Mouse (Mus musculus) MEL (cell line): ENCODE data around the gene Smim4.

Source experiments
- CTCF ChIP-seq, 3 experiments: IDR thresholded peaks in 2 of 3; conservative IDR thresholded peaks in 1 of 3; 2 replicates each; pipeline ENCODE4 v1.5.1; 2011 to 2012; ENCODE audit warnings: low read length in 3 of 3, low read depth in 2 of 3, mild to moderate bottlenecking in 2 of 3, improper control_type of control experiment in 1 of 3, inconsistent platforms in 1 of 3, mixed read lengths in 1 of 3, moderate library complexity in 1 of 3; ENCODE audit not compliant: control insufficient read depth in 1 of 3, insufficient read depth in 1 of 3, poor library complexity in 1 of 3, severe bottlenecking in 1 of 3
- ETS1 ChIP-seq: IDR thresholded peaks from 2 replicates; pipeline ENCODE4 v1.6.1; 2012; ENCODE audit warnings: low read depth, mild to moderate bottlenecking, inconsistent platforms, low read length, improper control_type of control experiment, moderate library complexity
- GATA1 ChIP-seq: IDR thresholded peaks from 2 replicates; pipeline ENCODE4 v1.6.1; 2011; ENCODE audit warnings: low read depth, low read length, improper control_type of control experiment
- JUND ChIP-seq: IDR thresholded peaks from 2 replicates; pipeline ENCODE4 v1.6.1; 2011; ENCODE audit warnings: low read depth, mild to moderate bottlenecking, improper control_type of control experiment, low read length
- MAX ChIP-seq: IDR thresholded peaks from 2 replicates; pipeline ENCODE4 v1.6.1; 2011; ENCODE audit warnings: low read length, improper control_type of control experiment
- MAZ ChIP-seq: IDR thresholded peaks from 2 replicates; pipeline ENCODE4 v1.6.1; 2012; ENCODE audit warnings: low read depth, mild to moderate bottlenecking, inconsistent platforms, low read length, improper control_type of control experiment
- MEF2A ChIP-seq: IDR thresholded peaks from 2 replicates; pipeline ENCODE4 v1.6.1; 2014; ENCODE audit warnings: low read depth, mild to moderate bottlenecking, inconsistent platforms, low read length, improper control_type of control experiment; ENCODE audit not compliant: poor library complexity, insufficient replicate concordance, severe bottlenecking; ENCODE audit errors: extremely low read depth
- MYC ChIP-seq: IDR thresholded peaks from 2 replicates; pipeline ENCODE4 v1.6.1; 2011; ENCODE audit warnings: low read depth, mild to moderate bottlenecking, low read length, improper control_type of control experiment, moderate library complexity
- NELFE ChIP-seq: IDR thresholded peaks from 2 replicates; pipeline ENCODE4 v1.6.1; 2011; ENCODE audit warnings: low read depth, low read length, improper control_type of control experiment
- NRF1 ChIP-seq: IDR thresholded peaks from 2 replicates; pipeline ENCODE4 v1.6.1; 2014; ENCODE audit warnings: low read depth, mild to moderate bottlenecking, inconsistent platforms, low read length, improper control_type of control experiment, moderate library complexity; ENCODE audit not compliant: poor library complexity, insufficient read depth, severe bottlenecking
- POLR2A ChIP-seq, 2 experiments: IDR thresholded peaks; 2 replicates each; pipeline ENCODE4 v1.6.1; 2011 to 2012; ENCODE audit warnings: low read length in 2 of 2, mild to moderate bottlenecking in 2 of 2, control low read depth in 1 of 2, improper control_type of control experiment in 1 of 2, low read depth in 1 of 2, moderate library complexity in 1 of 2; ENCODE audit not compliant: control insufficient read depth in 1 of 2, insufficient read depth in 1 of 2, poor library complexity in 1 of 2
- RCOR1 ChIP-seq: IDR thresholded peaks from 2 replicates; pipeline ENCODE4 v1.6.1; 2012; ENCODE audit warnings: low read depth, mild to moderate bottlenecking, inconsistent platforms, low read length, improper control_type of control experiment
- TBP ChIP-seq: IDR thresholded peaks from 2 replicates; pipeline ENCODE4 v1.8.0; 2011; ENCODE audit warnings: low read depth, low read length, improper control_type of control experiment
- UBTF ChIP-seq: IDR thresholded peaks from 2 replicates; pipeline ENCODE4 v1.6.1; 2012; ENCODE audit warnings: low read depth, mild to moderate bottlenecking, inconsistent platforms, low read length, improper control_type of control experiment, moderate library complexity, borderline replicate concordance; ENCODE audit not compliant: insufficient read depth

DNA sequence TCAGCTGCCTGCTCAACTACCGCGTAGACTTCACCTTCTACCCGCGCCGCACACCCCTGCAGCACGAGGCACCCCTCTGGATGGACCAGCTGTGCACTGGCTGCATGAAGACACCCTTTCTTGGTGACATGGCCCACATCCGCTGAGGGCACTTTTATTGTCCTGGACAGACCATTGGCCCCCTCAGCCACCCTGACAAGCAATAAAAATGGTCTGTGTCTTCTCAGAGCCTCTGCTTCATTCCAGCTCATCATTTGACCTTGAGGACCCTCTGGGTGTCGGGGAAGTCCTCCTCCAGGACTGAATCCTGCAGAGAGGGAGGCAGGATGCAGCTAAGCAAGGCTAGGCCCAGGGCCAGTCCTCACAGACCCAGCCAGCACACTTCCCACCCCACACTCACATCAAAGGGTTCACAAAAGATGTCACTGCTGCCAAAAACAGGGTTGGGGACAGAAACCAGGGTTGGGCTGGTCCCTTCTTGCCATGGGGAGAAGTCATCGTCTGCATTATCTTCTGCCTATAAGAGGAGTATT lies 10.2 kb upstream of the Smim4 start:
- TF ChIP-seq ETS1 (no peak), MYC (no peak), RCOR1 (no peak), MEF2A (no peak), NELFE (no peak), MAX (no peak), POLR2A (IDR thresholded peaks at IDR 0.05; ENCODE audit: control insufficient read depth in 1 of 2, insufficient read depth in 1 of 2, low read depth in 1 of 2, low read length in 2 of 2, poor library complexity in 1 of 2) (no peak), CTCF (IDR thresholded peaks at IDR 0.05 in 2 of 3, conservative IDR thresholded peaks at IDR 0.05 in 1 of 3; ENCODE audit: control insufficient read depth in 1 of 3, insufficient read depth in 1 of 3, low read depth in 2 of 3, low read length in 3 of 3, poor library complexity in 1 of 3, severe bottlenecking in 1 of 3) (no peak), GATA1 (no peak), UBTF (no peak), JUND (no peak), MAZ (no peak), NRF1 (no peak), TBP (no peak)
